ENCODE assay signal across 8 mouse cellular contexts in the genomic region with DNA sequence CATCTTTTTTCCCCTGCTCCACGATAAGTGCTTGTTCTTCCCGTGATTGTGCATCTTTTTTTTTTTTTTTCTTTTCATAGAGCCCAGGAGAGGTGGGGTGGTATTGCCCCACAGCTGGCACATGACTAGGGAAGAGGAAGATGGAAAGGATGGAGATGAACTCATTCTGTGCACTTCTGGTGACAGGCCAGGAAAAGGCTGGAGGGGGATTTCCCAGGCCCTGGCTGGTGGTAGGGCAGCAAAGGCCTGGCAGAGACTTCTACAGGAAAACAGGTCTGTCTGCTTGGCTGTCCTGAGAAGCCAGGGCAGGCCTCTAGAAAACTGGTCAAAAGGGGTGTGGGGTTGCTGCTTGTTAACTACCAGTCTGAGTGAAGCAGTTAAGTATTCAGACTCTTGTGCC. TPM values are rescaled to one million over a fixed set of nuclear protein-coding genes. Genes with fewer than 3 reads are reported as not detected.
DNase-seq lines count a peak whose midpoint lies in the region; ATAC-seq and TF ChIP-seq lines count a peak whose summit lies in the region.

No protein-coding gene starts in this region.

- 2% methylated on average over 2 of the region's 2 CpGs for WGBS in embryonic facial prominence, embryonic 13.5 days
- WGBS in hindbrain, embryonic 12.5 days: 3% methylated on average over 2 of the region's 2 CpGs
- 22% methylated on average over 2 of the region's 2 CpGs for WGBS in liver, embryonic 11.5 days
- 5% methylated on average over 2 of the region's 2 CpGs for WGBS in neural tube, embryonic 13.5 days

- TF ChIP-seq EP300 in ES-Bruce4 (IDR thresholded peaks at IDR 0.05; ENCODE audit: insufficient read depth, low read depth, low read length): no peak

- TF ChIP-seq POLR2A in ES-Bruce4 (IDR thresholded peaks at IDR 0.05; ENCODE audit: insufficient read depth, low read length): no peak

- H3K4me2 ChIP-seq in embryonic facial prominence, embryonic 13.5 days: peak overlapping the region; percentile 70
- peak overlapping the region; percentile 84 for H3K4me2 ChIP-seq in hindbrain, embryonic 12.5 days (replicated peaks)
- H3K4me2 ChIP-seq in liver, embryonic 11.5 days: peak overlapping the region; percentile 97
- H3K4me2 ChIP-seq in neural tube, embryonic 13.5 days: peak overlapping the region; percentile 96

- no peaks in the 10 kb centered on the region for H3K9me3 ChIP-seq in ES-Bruce4 (replicated peaks; ENCODE audit: control insufficient read depth, insufficient read depth, low read length, poor library complexity, severe bottlenecking)
- H3K9me3 ChIP-seq in embryonic facial prominence, embryonic 13.5 days: no peaks in the 10 kb centered on the region
- no peaks in the 10 kb centered on the region for H3K9me3 ChIP-seq in hindbrain, embryonic 12.5 days (replicated peaks)
- no peaks in the 10 kb centered on the region for H3K9me3 ChIP-seq in liver, embryonic 11.5 days (ENCODE audit: control insufficient read depth, low read length)
- no peaks in the 10 kb centered on the region for H3K9me3 ChIP-seq in neural tube, embryonic 13.5 days

- 0 out of 2 replicates have a peak, but pooled peaks cover 5% of the 10 kb centered on the region for H3K36me3 ChIP-seq in ES-Bruce4 (ENCODE audit: control insufficient read depth, insufficient read depth, low read length, poor library complexity, severe bottlenecking)
- 0 out of 2 replicates have a peak, but pooled peaks cover 4% of the 10 kb centered on the region for H3K36me3 ChIP-seq in embryonic facial prominence, embryonic 13.5 days
- no peaks in the 10 kb centered on the region for H3K36me3 ChIP-seq in hindbrain, embryonic 12.5 days
- no peaks in the 10 kb centered on the region for H3K36me3 ChIP-seq in liver, embryonic 11.5 days (ENCODE audit: control insufficient read depth, insufficient read depth, low read length)
- no peaks in the 10 kb centered on the region for H3K36me3 ChIP-seq in neural tube, embryonic 13.5 days

- no peak for TF ChIP-seq CTCF in ES-Bruce4 (IDR thresholded peaks at IDR 0.05; ENCODE audit: low read depth, low read length)

- H3K27me3 ChIP-seq in ES-Bruce4 (ENCODE audit: control insufficient read depth, insufficient read depth, low read length, poor library complexity, severe bottlenecking): 0 out of 2 replicates have a peak, but pooled peaks cover 2% of the 10 kb centered on the region
- H3K27me3 ChIP-seq in embryonic facial prominence, embryonic 13.5 days: no peaks in the 10 kb centered on the region
- H3K27me3 ChIP-seq in hindbrain, embryonic 12.5 days: no peaks in the 10 kb centered on the region
- no peaks in the 10 kb centered on the region for H3K27me3 ChIP-seq in liver, embryonic 11.5 days (replicated peaks; ENCODE audit: control insufficient read depth, insufficient read depth, low read length)
- no peaks in the 10 kb centered on the region for H3K27me3 ChIP-seq in neural tube, embryonic 13.5 days

- H3K27ac ChIP-seq in ES-Bruce4 (ENCODE audit: insufficient read depth, low read length): no peak overlapping the region
- no peak overlapping the region for H3K27ac ChIP-seq in embryonic facial prominence, embryonic 13.5 days
- H3K27ac ChIP-seq in hindbrain, embryonic 12.5 days: no peak overlapping the region
- H3K27ac ChIP-seq in liver, embryonic 11.5 days (ENCODE audit: low read depth, low read length): no peak overlapping the region
- no peak overlapping the region for H3K27ac ChIP-seq in neural tube, embryonic 13.5 days (replicated peaks)

- DNase-seq in 3134 (ENCODE audit: extremely low read depth, insufficient read length, low spot score): peak; percentile 63
- DNase-seq in liver, embryonic 11.5 days (ENCODE audit: low spot score): no peak
- no peak for DNase-seq in frontal cortex, postnatal 25 days (ENCODE audit: low spot score in 2 of 2)
- no peak for DNase-seq in embryo, embryonic 10 days (ENCODE audit: low spot score)

- peak overlapping the region; percentile 100 for H3K9ac ChIP-seq in ES-Bruce4 (ENCODE audit: low read depth, poor library complexity, severe bottlenecking)
- peak overlapping the region; percentile 98 for H3K9ac ChIP-seq in embryonic facial prominence, embryonic 13.5 days
- peak overlapping the region; percentile 97 for H3K9ac ChIP-seq in hindbrain, embryonic 12.5 days
- H3K9ac ChIP-seq in liver, embryonic 11.5 days (ENCODE audit: low read depth, low read length): peak overlapping the region; percentile 87; the same call in 1 of the 2 replicates
- H3K9ac ChIP-seq in neural tube, embryonic 13.5 days: peak overlapping the region; percentile 99

- no peak for ATAC-seq in embryonic facial prominence, embryonic 13.5 days (ENCODE audit: insufficient number of reproducible peaks, insufficient read depth, low FRiP score, low TSS enrichment, low read depth)
- ATAC-seq in hindbrain, embryonic 12.5 days (ENCODE audit: low FRiP score): no peak
- ATAC-seq in liver, embryonic 11.5 days (replicated peaks; ENCODE audit: low FRiP score): no peak
- no peak for ATAC-seq in neural tube, embryonic 13.5 days (ENCODE audit: low read depth)

- H3K4me3 ChIP-seq in ES-Bruce4 (ENCODE audit: low read depth, low read length): peak overlapping the region; percentile 76
- peak overlapping the region; percentile 98 for H3K4me3 ChIP-seq in embryonic facial prominence, embryonic 13.5 days
- peak overlapping the region; percentile 83 for H3K4me3 ChIP-seq in hindbrain, embryonic 12.5 days
- H3K4me3 ChIP-seq in liver, embryonic 11.5 days (ENCODE audit: low read depth, low read length): peak overlapping the region; percentile 92
- peak overlapping the region; percentile 100 for H3K4me3 ChIP-seq in neural tube, embryonic 13.5 days

- peaks cover 11% of the 10 kb centered on the region for H3K4me1 ChIP-seq in ES-Bruce4 (ENCODE audit: control insufficient read depth, insufficient read depth, low read length)
- H3K4me1 ChIP-seq in embryonic facial prominence, embryonic 13.5 days: peaks cover 34% of the 10 kb centered on the region
- peaks cover 35% of the 10 kb centered on the region for H3K4me1 ChIP-seq in hindbrain, embryonic 12.5 days
- peaks cover 35% of the 10 kb centered on the region for H3K4me1 ChIP-seq in liver, embryonic 11.5 days (replicated peaks; ENCODE audit: control insufficient read depth, insufficient read depth, low read length)
- peaks cover 52% of the 10 kb centered on the region for H3K4me1 ChIP-seq in neural tube, embryonic 13.5 days (replicated peaks)

RNA-seq across cellular contexts. Expression of a gene that starts 2.3 kb away (rescaled TPM):
- 37.7 and 38.5 TPM in 2 replicates for polyA plus RNA-seq in ES-Bruce4 (2011; ENCODE audit: insufficient read depth, insufficient read length, low read depth, missing spikeins)
- 36.2 and 51.5 TPM in 2 replicates for polyA plus RNA-seq in embryonic facial prominence, embryonic 13.5 days (2015; fragmentation: Nextera tagmentation; extraction: Ambion mirVana)
- polyA plus RNA-seq in hindbrain, embryonic 12.5 days (2016; fragmentation: Nextera tagmentation; extraction: Ambion mirVana): 104 TPM in 2 replicates
- 24.9 and 27.6 TPM in 2 replicates for polyA plus RNA-seq in liver, embryonic 11.5 days (2014; fragmentation: Nextera tagmentation; extraction: Ambion mirVana)
- polyA plus RNA-seq in neural tube, embryonic 13.5 days (2015; fragmentation: Nextera tagmentation; extraction: Ambion mirVana): 86.8 and 100.0 TPM in 2 replicates

RNA-seq across cellular contexts. Expression of a gene that starts 16.3 kb away (rescaled TPM):
- polyA plus RNA-seq in ES-Bruce4 (2011; ENCODE audit: insufficient read depth, insufficient read length, low read depth, missing spikeins): 16.8 and 17.2 TPM in 2 replicates
- polyA plus RNA-seq in embryonic facial prominence, embryonic 13.5 days (2015; fragmentation: Nextera tagmentation; extraction: Ambion mirVana): 8.0 and 9.6 TPM in 2 replicates
- polyA plus RNA-seq in hindbrain, embryonic 12.5 days (2016; fragmentation: Nextera tagmentation; extraction: Ambion mirVana): 7.2 and 7.7 TPM in 2 replicates
- 3.1 and 3.8 TPM in 2 replicates for polyA plus RNA-seq in liver, embryonic 11.5 days (2014; fragmentation: Nextera tagmentation; extraction: Ambion mirVana)
- polyA plus RNA-seq in neural tube, embryonic 13.5 days (2015; fragmentation: Nextera tagmentation; extraction: Ambion mirVana): 7.3 and 8.5 TPM in 2 replicates
